Mouse (Mus musculus) midbrain, postnatal 0 days (tissue): ENCODE results near the gene Ccdc8. TPM values are rescaled to one million over a fixed set of nuclear protein-coding genes. Genes with fewer than 3 reads are reported as not detected.
A peak's percentile ranks its signal among the peaks of the same experiment; 100 is the strongest.

Experiments used
- ATAC-seq: fragments of 200-750 bp; cut with Nextera tagmentation; 2 replicates; pipeline ENCODE4 v1.8.0; 2017; ENCODE audit warnings: moderate number of reproducible peaks, mild to moderate bottlenecking, moderate TSS enrichment, moderate library complexity; ENCODE audit not compliant: low FRiP score
- DNase-seq: peaks from one replicate; pipeline ENCODE4 v3.0.0-alpha.2; 2015; ENCODE audit warnings: low spot score
- H3K27ac ChIP-seq: fragments of 300-500 bp; sonication (generic); 2 replicates; pipeline ENCODE4 v1.5.1; 2014; ENCODE audit warnings: low read depth, mild to moderate bottlenecking, low read length, mixed read lengths
- H3K27me3 ChIP-seq: fragments of 300-500 bp; sonication (generic); 2 replicates; pipeline ENCODE4 v1.6.1; 2014; ENCODE audit warnings: low read length, control low read depth, mixed read lengths; ENCODE audit not compliant: insufficient read depth
- H3K36me3 ChIP-seq: fragments of 300-500 bp; sonication (generic); 2 replicates; pipeline ENCODE4 v1.6.1; 2014; ENCODE audit warnings: low read length, control low read depth, mixed read lengths; ENCODE audit not compliant: insufficient read depth
- H3K4me1 ChIP-seq: fragments of 300-500 bp; sonication (generic); 2 replicates; pipeline ENCODE4 v1.6.1; 2014; ENCODE audit warnings: mild to moderate bottlenecking, control low read depth, antibody characterized with exemption, low read length, mixed read lengths; ENCODE audit not compliant: insufficient read depth
- H3K4me2 ChIP-seq: fragments of 300-500 bp; sonication (generic); 2 replicates; pipeline ENCODE4 v1.6.1; 2014; ENCODE audit warnings: low read depth, mild to moderate bottlenecking, low read length, mixed read lengths; ENCODE audit not compliant: poor library complexity, severe bottlenecking
- H3K4me3 ChIP-seq: fragments of 300-500 bp; sonication (generic); 2 replicates; pipeline ENCODE4 v1.5.1; 2014; ENCODE audit warnings: low read depth, mild to moderate bottlenecking, low read length, moderate library complexity
- H3K9ac ChIP-seq: fragments of 300-500 bp; sonication (generic); replicated peaks from 2 replicates; pipeline ENCODE4 v1.6.1; 2014; ENCODE audit warnings: mild to moderate bottlenecking, low read length, moderate library complexity, mixed read lengths; ENCODE audit not compliant: poor library complexity, severe bottlenecking
- H3K9me3 ChIP-seq: fragments of 300-500 bp; sonication (generic); 2 replicates; pipeline ENCODE4 v1.6.1; 2016; ENCODE audit warnings: low read length, control low read depth
- CTCF ChIP-seq: IDR thresholded peaks from 2 replicates; pipeline ENCODE4 v1.5.1; 2016; ENCODE audit warnings: antibody characterized with exemption, mild to moderate bottlenecking
- WGBS: fragments of 180-500 bp; shearing (Covaris S2); extraction: QIAGEN DNeasy Blood & Tissue Kit; methylation state at CpG from one replicate; pipeline ENCODE4 v1.1.7; 2014; 5-methylcytosine and 5-hydroxymethylcytosine counted together
- polyA plus RNA-seq: library from polyadenylated mRNA; unstranded; fragments of >200 nt; fragmentation: Nextera tagmentation; extraction: Ambion mirVana; gene quantifications from 2 replicates; pipeline ENCODE4 v1.2.1, GENCODE M21; 2015
- total RNA-seq: library from RNA; depleted of rRNA; stranded (reverse); fragments of >200 nt; gene quantifications from 2 replicates; pipeline ENCODE4 v1.2.3, GENCODE M21; 2014

Ccdc8 gene
- total and polyA plus RNA-seq, 2 experiments from 2014 or later, result 2.0 to 5.5 TPM

GRCm38 (mm10) chr7:16946441-16947348, 45.8 kb upstream of the Ccdc8 start:
- Histone ChIP-seq H3K27ac (peak overlapping the region; percentile 93), H3K4me1 (peaks cover 25% of the 10 kb centered on the region), H3K9me3 (no peaks in the 10 kb centered on the region), H3K4me3 (peak overlapping the region; percentile 69), H3K9ac (peak overlapping the region; percentile 93), H3K4me2 (peak overlapping the region; percentile 93), H3K36me3 (no peaks in the 10 kb centered on the region; the same call in 1 of the 2 replicates), H3K27me3 (no peaks in the 10 kb centered on the region)
- WGBS, result 2% methylated on average over 53 of the region's 53 CpGs
- DNase-seq (peak; percentile 55), ATAC-seq (no peak)
- TF ChIP-seq CTCF, result peak; percentile 45; the same call in 1 of the 2 replicates

- ATAC-seq, result no peak
- H3K4me2 ChIP-seq, result peak overlapping the region; percentile 93
- TF ChIP-seq CTCF, result no peak
- H3K27me3 ChIP-seq, result no peaks in the 10 kb centered on the region
- peaks cover 25% of the 10 kb centered on the region for H3K4me1 ChIP-seq
- 9% methylated on average over 20 of the region's 22 CpGs for WGBS
- H3K9ac ChIP-seq, result peak overlapping the region; percentile 93
- H3K4me3 ChIP-seq, result peak overlapping the region; percentile 69
- peak overlapping the region; percentile 93 for H3K27ac ChIP-seq
- no peak for DNase-seq
- H3K36me3 ChIP-seq, result no peaks in the 10 kb centered on the region; the same call in 1 of the 2 replicates
- no peaks in the 10 kb centered on the region for H3K9me3 ChIP-seq
Measured at GRCm38 (mm10) chr7:16947349-16947895, 45.1 kb upstream of the Ccdc8 start.

- peak; percentile 82 for DNase-seq
- no peak for TF ChIP-seq CTCF
- Histone ChIP-seq H3K36me3 (no peaks in the 10 kb centered on the region; the same call in 1 of the 2 replicates), H3K9me3 (no peaks in the 10 kb centered on the region), H3K4me1 (peaks cover 25% of the 10 kb centered on the region), H3K27ac (peak overlapping the region; percentile 93; the same call in 1 of the 2 replicates), H3K9ac (peak overlapping the region; percentile 93), H3K4me2 (peak overlapping the region; percentile 93), H3K27me3 (no peaks in the 10 kb centered on the region), H3K4me3 (peak overlapping the region; percentile 69)
- no peak for ATAC-seq
- 0% methylated on average over 4 of the region's 4 CpGs for WGBS
Measured at GRCm38 (mm10) chr7:16947959-16948361, 44.5 kb upstream of the Ccdc8 start.

DNA sequence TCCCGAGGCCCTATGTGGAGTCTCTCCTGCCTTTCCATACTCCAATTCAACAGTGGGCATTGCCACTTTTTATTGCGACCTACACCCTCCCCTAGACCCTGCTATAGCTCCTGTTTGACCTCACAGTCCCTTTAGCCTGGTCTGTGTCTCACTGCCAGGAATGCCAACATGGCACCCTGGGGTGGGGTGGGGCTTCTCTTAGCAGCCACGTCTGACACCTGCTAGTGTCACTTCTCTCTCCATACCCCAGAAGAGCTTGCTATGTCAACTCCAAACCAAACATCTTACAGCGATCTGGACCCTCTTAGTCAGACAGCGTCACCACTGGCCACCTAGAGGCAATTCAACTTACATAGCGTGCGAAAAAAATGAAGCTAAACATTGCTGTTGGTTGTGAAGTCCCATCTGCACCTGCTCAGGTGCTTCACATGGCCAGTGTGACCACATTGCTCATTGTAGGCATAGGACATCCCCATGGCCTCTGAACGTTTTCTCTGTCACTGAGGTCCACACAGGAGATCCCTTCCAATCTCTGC, 43.5 kb upstream of the Ccdc8 start:
- WGBS, result 56% methylated on average over 8 of the region's 8 CpGs
- H3K4me1 ChIP-seq, result peaks cover 15% of the 10 kb centered on the region
- H3K4me3 ChIP-seq, result peak overlapping the region; percentile 69
- H3K27ac ChIP-seq, result peak overlapping the region; percentile 45; the same call in 1 of the 2 replicates
- H3K36me3 ChIP-seq, result no peaks in the 10 kb centered on the region; the same call in 1 of the 2 replicates
- peak overlapping the region; percentile 93 for H3K4me2 ChIP-seq
- DNase-seq, result peak; percentile 65
- ATAC-seq, result no peak
- H3K9ac ChIP-seq, result 0 out of 2 replicates have a peak overlapping the region, but pooled peaks have one; percentile 13
- TF ChIP-seq CTCF, result peak; percentile 59
- H3K27me3 ChIP-seq, result no peaks in the 10 kb centered on the region
- no peaks in the 10 kb centered on the region for H3K9me3 ChIP-seq

- H3K9me3 ChIP-seq, result no peaks in the 10 kb centered on the region
- WGBS, result 9% methylated on average over 29 of the region's 29 CpGs
- no peaks in the 10 kb centered on the region; the same call in 1 of the 2 replicates for H3K36me3 ChIP-seq
- H3K9ac ChIP-seq, result peak overlapping the region; percentile 25; the same call in 1 of the 2 replicates
- peak; percentile 91 for TF ChIP-seq CTCF
- peaks cover 12% of the 10 kb centered on the region for H3K4me1 ChIP-seq
- H3K27me3 ChIP-seq, result no peaks in the 10 kb centered on the region
- H3K27ac ChIP-seq, result peak overlapping the region; percentile 45
- peak; percentile 32 for ATAC-seq
- peak; percentile 88 for DNase-seq
- H3K4me3 ChIP-seq, result peak overlapping the region; percentile 5; the same call in 1 of the 2 replicates
- peak overlapping the region; percentile 93 for H3K4me2 ChIP-seq
Measured at GRCm38 (mm10) chr7:16949908-16950841, 42.3 kb upstream of the Ccdc8 start.
